Mouse (Mus musculus): ENCODE measurements around the gene Plscr3.

GRCm38 (mm10) chr11:69800138-69800391, 46.1 kb upstream of the Plscr3 start:
- TF ChIP-seq CTCF (IDR thresholded peaks at IDR 0.05; ENCODE audit: borderline replicate concordance, insufficient read depth, low read length) (no peak), POLR2A (IDR thresholded peaks at IDR 0.05; ENCODE audit: low read depth, low read length) (no peak)

Data from embryonic fibroblast, embryonic 13.5 days (primary cell).